Mouse (Mus musculus) hindbrain, embryonic 14.5 days (tissue): Measurements from ENCODE around the gene Tom1. TPM values are rescaled to one million over a fixed set of nuclear protein-coding genes. Genes with fewer than 3 reads are reported as not detected.
A peak's percentile ranks its signal among the peaks of the same experiment; 100 is the strongest.

Experiments
- ATAC-seq: fragments of 200-750 bp; cut with Nextera tagmentation; 2 replicates; pipeline ENCODE4 v1.8.0; 2017; ENCODE audit warnings: moderate number of reproducible peaks, mild to moderate bottlenecking, moderate TSS enrichment, moderate library complexity; ENCODE audit not compliant: low FRiP score
- DNase-seq: peaks from one replicate; pipeline ENCODE4 v3.0.0-alpha.2; 2015; ENCODE audit warnings: low spot score
- H3K27ac ChIP-seq: fragments of 300-500 bp; sonication (generic); 2 replicates; pipeline ENCODE4 v1.5.1; 2014; ENCODE audit warnings: mild to moderate bottlenecking, moderate library complexity
- H3K27me3 ChIP-seq: fragments of 300-500 bp; sonication (generic); 2 replicates; pipeline ENCODE4 v1.6.1; 2014; ENCODE audit warnings: mild to moderate bottlenecking, low read length, mixed read lengths; ENCODE audit not compliant: control insufficient read depth, insufficient read depth
- H3K36me3 ChIP-seq: fragments of 300-500 bp; sonication (generic); replicated peaks from 2 replicates; pipeline ENCODE4 v1.6.1; 2014; ENCODE audit not compliant: control insufficient read depth, insufficient read depth
- H3K4me1 ChIP-seq: fragments of 300-500 bp; sonication (generic); replicated peaks from 2 replicates; pipeline ENCODE4 v1.6.1; 2014; ENCODE audit warnings: antibody characterized with exemption, low read length, mixed read lengths; ENCODE audit not compliant: control insufficient read depth, insufficient read depth
- H3K4me2 ChIP-seq: fragments of 300-500 bp; sonication (generic); replicated peaks from 2 replicates; pipeline ENCODE4 v1.6.1; 2014; ENCODE audit warnings: mild to moderate bottlenecking, moderate library complexity
- H3K4me3 ChIP-seq: fragments of 300-500 bp; sonication (generic); replicated peaks from 2 replicates; pipeline ENCODE4 v1.5.1; 2014; ENCODE audit warnings: mild to moderate bottlenecking, low read length
- H3K9ac ChIP-seq: fragments of 300-500 bp; sonication (generic); 2 replicates; pipeline ENCODE4 v1.6.1; 2014
- H3K9me3 ChIP-seq: fragments of 300-500 bp; sonication (generic); 2 replicates; pipeline ENCODE4 v1.6.1; 2016; ENCODE audit warnings: low read length; ENCODE audit not compliant: control insufficient read depth
- WGBS: fragments of 180-500 bp; shearing (Covaris S2); extraction: QIAGEN DNeasy Blood & Tissue Kit; methylation state at CpG from one replicate; pipeline ENCODE4 v1.1.7; 2014; 5-methylcytosine and 5-hydroxymethylcytosine counted together
- polyA plus RNA-seq: library from polyadenylated mRNA; unstranded; fragments of >200 nt; fragmentation: Nextera tagmentation; extraction: Ambion mirVana; gene quantifications from 2 replicates; pipeline ENCODE4 v1.2.1, GENCODE M21; 2014

Tom1 gene
- polyA plus RNA-seq, 1 experiment from 2014 or later: 33.3 TPM

- ATAC-seq (peak; percentile 94), DNase-seq (peak; percentile 84)
- no peaks in the 10 kb centered on the region for H3K36me3 ChIP-seq
- no peak within 1 kb of the TSS for H3K27ac ChIP-seq
- peak within 1 kb of the TSS; percentile 48 for H3K4me3 ChIP-seq
- under 1% methylated on average over 36 of the region's 36 CpGs for WGBS
- no peaks in the 10 kb centered on the region for H3K9me3 ChIP-seq
- H3K4me2 ChIP-seq: peak within 1 kb of the TSS; percentile 81
- H3K4me1 ChIP-seq: peaks cover 14% of the 10 kb centered on the region; the same call in 1 of the 2 replicates
- H3K27me3 ChIP-seq: peaks cover 3% of the 10 kb centered on the region; the same call in 1 of the 2 replicates
- H3K9ac ChIP-seq: peak within 1 kb of the TSS; percentile 67
Measured at GRCm38 (mm10) chr8:75093399-75094156, 60.1 kb downstream of the Tom1 start, which contains the start of gene Hmox1. TSS of gene Hmox1 (plus strand) at chr8:75093621.

DNA sequence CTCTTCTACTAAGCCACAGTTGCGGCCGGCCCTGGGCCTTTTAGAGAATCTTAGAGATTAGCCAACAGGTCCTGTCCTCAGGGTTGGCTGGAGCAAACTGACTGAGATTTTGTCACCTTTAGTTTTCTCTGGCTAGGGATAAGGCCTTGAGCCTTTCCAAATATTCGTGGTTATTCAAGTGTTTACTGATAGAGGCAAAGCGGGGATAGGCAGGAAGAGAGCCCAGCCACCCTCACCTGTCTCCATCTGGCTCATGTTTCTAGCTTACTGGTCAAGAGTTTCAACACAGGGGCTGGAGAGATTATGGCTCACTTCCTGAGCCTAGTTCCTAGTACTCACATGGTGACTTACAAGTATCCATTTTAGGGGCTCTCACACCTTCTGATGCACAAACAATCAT is 69.5 kb downstream of the Tom1 start:
- H3K36me3 ChIP-seq: no peaks in the 10 kb centered on the region
- 88% methylated on average over 4 of the region's 4 CpGs for WGBS

DNA sequence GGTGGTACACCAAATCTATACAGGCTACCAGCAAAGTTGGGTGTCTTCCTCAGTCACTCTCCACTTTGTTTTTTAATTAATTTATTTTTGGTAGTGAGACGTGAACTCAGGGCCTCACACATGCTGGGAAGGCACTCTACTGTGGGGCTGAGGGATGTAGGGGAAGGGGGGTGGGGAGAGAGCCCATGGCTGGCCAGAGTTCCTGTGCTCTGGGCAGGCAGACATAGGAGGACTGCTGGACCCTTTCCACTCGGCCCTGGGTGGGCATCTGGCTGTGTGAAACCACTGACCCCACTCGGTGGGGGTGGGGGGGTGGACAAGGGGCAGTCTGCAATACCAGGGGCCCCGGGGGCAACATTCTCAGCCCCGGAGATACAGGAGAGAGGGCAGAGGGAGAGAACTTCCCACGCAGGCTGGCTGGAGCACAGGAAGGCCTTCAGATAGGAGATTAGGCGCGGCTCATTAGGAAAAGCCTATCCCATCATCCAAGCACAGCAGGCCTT is 69.9 kb downstream of the Tom1 start:
- DNase-seq (no peak), ATAC-seq (no peak)
- H3K27ac ChIP-seq: no peak overlapping the region
- no peak overlapping the region for H3K4me2 ChIP-seq
- WGBS: 46% methylated on average over 8 of the region's 8 CpGs
- H3K4me3 ChIP-seq: no peak overlapping the region
- no peaks in the 10 kb centered on the region for H3K9me3 ChIP-seq
- no peaks in the 10 kb centered on the region for H3K27me3 ChIP-seq
- H3K36me3 ChIP-seq: no peaks in the 10 kb centered on the region
- H3K4me1 ChIP-seq: no peaks in the 10 kb centered on the region
- H3K9ac ChIP-seq: no peak overlapping the region

More for the DNA sequence above, 69.5 kb downstream of the Tom1 start:
- H3K9me3 ChIP-seq: no peaks in the 10 kb centered on the region
- no peak for DNase-seq
- H3K4me3 ChIP-seq: no peak overlapping the region
- no peak overlapping the region for H3K9ac ChIP-seq
- no peaks in the 10 kb centered on the region for H3K27me3 ChIP-seq
- no peak overlapping the region for H3K27ac ChIP-seq
- no peak for ATAC-seq
- no peak overlapping the region for H3K4me2 ChIP-seq
- no peaks in the 10 kb centered on the region for H3K4me1 ChIP-seq

DNA sequence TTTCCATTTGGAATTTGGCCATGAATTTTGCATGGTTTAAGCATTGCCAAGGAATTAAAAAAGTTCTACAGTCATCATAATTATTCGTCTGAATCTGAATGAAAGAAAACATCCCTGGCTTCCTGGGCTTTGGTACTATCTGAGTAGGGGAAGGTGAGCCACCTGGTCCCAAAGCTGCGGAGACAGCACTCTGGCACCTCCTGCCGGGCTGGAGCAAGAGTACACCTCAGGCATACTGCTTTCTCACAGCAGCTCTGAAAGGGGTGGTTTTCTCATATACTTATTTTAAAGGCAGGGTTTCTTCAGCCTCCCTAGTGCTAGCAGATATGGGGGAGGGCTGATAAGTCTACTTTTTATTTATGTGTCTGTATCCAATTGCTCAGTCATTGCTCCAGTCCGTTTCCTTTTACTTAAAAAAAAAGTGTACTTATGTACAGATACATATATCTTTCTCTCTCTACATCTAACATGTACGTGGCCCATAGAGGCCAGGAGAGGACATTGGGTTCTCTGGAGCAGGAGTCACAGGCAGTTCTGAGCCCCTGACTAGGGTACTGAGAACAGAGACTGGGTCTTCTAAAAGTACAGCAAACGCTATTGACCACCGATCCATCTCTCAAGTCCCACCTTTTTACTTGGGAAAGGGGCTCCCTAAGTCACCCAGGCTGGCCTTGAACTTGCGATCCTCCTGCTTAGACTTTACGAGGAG is 75.2 kb downstream of the Tom1 start:
- Histone ChIP-seq H3K27me3 (no peaks in the 10 kb centered on the region), H3K27ac (peak overlapping the region; percentile 40), H3K9ac (peak overlapping the region; percentile 46), H3K4me1 (peaks cover 14% of the 10 kb centered on the region; the same call in 1 of the 2 replicates), H3K9me3 (no peaks in the 10 kb centered on the region), H3K4me2 (peak overlapping the region; percentile 62), H3K36me3 (peaks cover 12% of the 10 kb centered on the region; the same call in 1 of the 2 replicates), H3K4me3 (peak overlapping the region; percentile 74)
- ATAC-seq (peak; percentile 80), DNase-seq (peak; percentile 81)
- under 1% methylated on average over 9 of the region's 9 CpGs for WGBS

- WGBS: under 1% methylated on average over 59 of the region's 59 CpGs
- no peaks in the 10 kb centered on the region for H3K9me3 ChIP-seq
Measured at GRCm38 (mm10) chr8:75109236-75109967, 75.9 kb downstream of the Tom1 start, which contains the start of gene Mcm5. TSS of gene Mcm5 (plus strand) at chr8:75109569.

DNA sequence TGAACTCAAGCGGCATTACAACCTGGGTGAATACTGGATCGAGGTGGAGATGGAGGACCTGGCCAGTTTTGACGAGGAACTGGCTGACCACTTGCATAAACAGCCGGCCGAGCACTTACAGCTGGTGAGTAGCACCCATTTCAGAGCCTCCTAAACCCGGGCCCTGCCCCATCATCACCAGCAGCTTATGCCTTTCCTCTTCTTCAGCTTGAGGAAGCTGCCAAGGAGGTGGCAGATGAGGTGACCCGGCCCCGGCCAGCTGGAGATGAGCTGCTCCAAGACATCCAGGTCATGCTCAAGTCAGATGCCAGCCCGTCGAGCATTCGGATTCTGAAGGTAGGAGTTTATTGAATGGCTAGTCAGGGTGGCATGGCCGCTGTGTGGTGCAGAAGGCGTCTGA is 76.6 kb downstream of the Tom1 start:
- Histone ChIP-seq H3K9me3 (no peaks in the 10 kb centered on the region), H3K4me2 (peak overlapping the region; percentile 87), H3K9ac (peak overlapping the region; percentile 58), H3K4me1 (peaks cover 14% of the 10 kb centered on the region; the same call in 1 of the 2 replicates), H3K4me3 (peak overlapping the region; percentile 74), H3K27me3 (no peaks in the 10 kb centered on the region), H3K27ac (no peak overlapping the region), H3K36me3 (peaks cover 25% of the 10 kb centered on the region)
- 22% methylated on average over 13 of the region's 13 CpGs for WGBS
- DNase-seq: no peak
- ATAC-seq: no peak

More at GRCm38 (mm10) chr8:75109236-75109967, 75.9 kb downstream of the Tom1 start, which contains the start of gene Mcm5:
- Histone ChIP-seq H3K36me3 (peaks cover 19% of the 10 kb centered on the region; the same call in 1 of the 2 replicates), H3K4me3 (peak within 1 kb of the TSS; percentile 74), H3K27ac (peak within 1 kb of the TSS; percentile 40), H3K27me3 (no peaks in the 10 kb centered on the region), H3K4me2 (peak within 1 kb of the TSS; percentile 87), H3K4me1 (peaks cover 14% of the 10 kb centered on the region; the same call in 1 of the 2 replicates), H3K9ac (peak within 1 kb of the TSS; percentile 58)
- ATAC-seq (peak; percentile 99), DNase-seq (peak; percentile 100)

DNA sequence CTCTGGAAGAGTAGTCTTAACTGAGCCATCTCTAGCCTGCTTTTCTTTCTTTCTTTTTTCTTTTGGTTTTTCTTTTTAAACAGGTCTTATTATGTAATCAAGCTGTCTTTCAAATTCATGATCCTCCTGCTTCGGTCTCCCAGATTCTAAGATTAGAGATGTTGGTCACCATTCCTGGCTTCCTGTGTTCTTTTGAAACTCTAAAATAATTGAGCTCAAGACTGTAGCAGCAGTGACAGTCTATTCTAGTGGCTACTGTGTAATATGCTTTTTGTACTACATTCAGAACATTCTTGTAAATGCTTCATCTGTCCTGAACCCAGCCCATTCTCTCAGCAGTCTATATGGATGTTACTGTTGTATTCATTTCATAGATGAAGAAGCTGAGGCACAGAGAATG is 85.0 kb downstream of the Tom1 start:
- no peaks in the 10 kb centered on the region for H3K27me3 ChIP-seq
- peaks cover 78% of the 10 kb centered on the region for H3K36me3 ChIP-seq
- ATAC-seq: no peak
- H3K27ac ChIP-seq: no peak overlapping the region
- H3K4me1 ChIP-seq: no peaks in the 10 kb centered on the region
- 93% methylated on average over 1 of the region's 1 CpGs for WGBS
- H3K9ac ChIP-seq: no peak overlapping the region
- H3K4me3 ChIP-seq: no peak overlapping the region
- H3K9me3 ChIP-seq: no peaks in the 10 kb centered on the region
- DNase-seq: no peak
- no peak overlapping the region for H3K4me2 ChIP-seq

DNA sequence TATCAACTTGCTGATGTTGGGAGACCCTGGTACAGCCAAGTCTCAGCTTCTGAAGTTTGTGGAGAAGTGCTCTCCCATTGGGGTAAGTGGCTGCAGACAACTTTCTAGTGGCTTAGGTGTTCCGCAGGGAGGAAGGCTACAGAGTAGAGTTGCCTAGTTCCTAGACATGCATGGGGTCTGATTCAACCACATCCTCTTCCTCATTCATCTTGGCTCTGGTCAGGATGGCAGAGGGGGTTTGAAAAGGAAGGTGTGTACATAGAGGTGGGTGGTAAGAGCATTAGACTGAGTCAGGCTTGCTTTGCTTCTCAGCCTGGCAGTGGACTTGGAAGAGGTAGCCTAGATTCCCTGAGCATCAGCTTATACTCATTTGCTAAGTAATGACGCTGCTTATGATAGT is 85.8 kb downstream of the Tom1 start:
- Histone ChIP-seq H3K9ac (no peak overlapping the region), H3K27ac (no peak overlapping the region), H3K36me3 (peaks cover 77% of the 10 kb centered on the region), H3K4me2 (no peak overlapping the region), H3K27me3 (no peaks in the 10 kb centered on the region), H3K4me3 (no peak overlapping the region), H3K9me3 (no peaks in the 10 kb centered on the region), H3K4me1 (no peaks in the 10 kb centered on the region)
- ATAC-seq: no peak
- DNase-seq: no peak
- 97% methylated on average over 2 of the region's 2 CpGs for WGBS
